Mouse (Mus musculus) testis, adult 2 months (tissue): ENCODE measurements around the gene Smagp.

ENCODE experiments used
- CTCF ChIP-seq: fragments of 200-500 bp; IDR thresholded peaks from 2 replicates; pipeline ENCODE4 v1.5.1; 2012; ENCODE audit warnings: low read depth, mild to moderate bottlenecking, inconsistent platforms, low read length, moderate library complexity; ENCODE audit not compliant: control insufficient read depth, insufficient read depth, insufficient replicate concordance
- POLR2A ChIP-seq: fragments of 200-500 bp; IDR thresholded peaks from 2 replicates; pipeline ENCODE4 v1.6.1; 2012; ENCODE audit warnings: low read depth, mild to moderate bottlenecking, inconsistent platforms, low read length, moderate library complexity; ENCODE audit not compliant: control insufficient read depth

GRCm38 (mm10) chr15:100587166-100587565 lies 49.6 kb downstream of the Smagp start:
- TF ChIP-seq CTCF (no peak), POLR2A (no peak)
